Mouse (Mus musculus) ES-Bruce4 (cell line): ENCODE data around the gene Sprr2k.

ENCODE experiments used
- EP300 ChIP-seq: IDR thresholded peaks from 2 replicates; pipeline ENCODE4 v1.6.1; 2011; ENCODE audit warnings: low read depth, low read length; ENCODE audit not compliant: insufficient read depth
- POLR2A ChIP-seq: IDR thresholded peaks from one replicate; pipeline ENCODE4 v1.8.1; 2011; ENCODE audit warnings: low read length; ENCODE audit not compliant: insufficient read depth

GRCm38 (mm10) chr3:92458620-92459019 lies 26.2 kb downstream of the Sprr2k start, which contains the start of gene Sprr3:
- TF ChIP-seq POLR2A: no peak
- no peak for TF ChIP-seq EP300
